Mouse (Mus musculus): ENCODE measurements around the gene Fbl.
"Not testable (repeated sequence)": the region's sequence is repeated elsewhere in the genome, so short reads cannot be mapped to it uniquely, and the experiment has no call there.

Gene Fbl

GRCm38 (mm10) chr7:28195414-28196098 lies 26.0 kb downstream of the Fbl start:
- no peak for DNase-seq (ENCODE audit: low spot score)

- no peak for DNase-seq (ENCODE audit: low spot score)
Measured at GRCm38 (mm10) chr7:28196528-28196927, 27.0 kb downstream of the Fbl start.

- DNase-seq (ENCODE audit: low spot score), result no peak
Measured at GRCm38 (mm10) chr7:28199054-28199453, 29.5 kb downstream of the Fbl start.

- DNase-seq (ENCODE audit: low spot score), result no peak
Measured at GRCm38 (mm10) chr7:28203207-28204108, 33.9 kb downstream of the Fbl start.

- no peak for DNase-seq (ENCODE audit: low spot score)
Measured at GRCm38 (mm10) chr7:28206044-28206600, 36.6 kb downstream of the Fbl start.

- no peak for DNase-seq (ENCODE audit: low spot score)
Measured at GRCm38 (mm10) chr7:28208396-28208987, 39.0 kb downstream of the Fbl start.

- DNase-seq (ENCODE audit: low spot score), result no peak
Measured at GRCm38 (mm10) chr7:28208988-28209508, 39.5 kb downstream of the Fbl start.

GRCm38 (mm10) chr7:28210731-28211130 lies 41.2 kb downstream of the Fbl start:
- DNase-seq (ENCODE audit: low spot score), result no peak

GRCm38 (mm10) chr7:28214142-28214541 lies 44.6 kb downstream of the Fbl start:
- DNase-seq (ENCODE audit: low spot score), result peak; percentile 28

GRCm38 (mm10) chr7:28215950-28216349 lies 46.4 kb downstream of the Fbl start:
- not testable (repeated sequence) for DNase-seq (ENCODE audit: low spot score)

GRCm38 (mm10) chr7:28217811-28218210 lies 48.3 kb downstream of the Fbl start:
- not testable (repeated sequence) for DNase-seq (ENCODE audit: low spot score)

GRCm38 (mm10) chr7:28218951-28219740 lies 49.6 kb downstream of the Fbl start:
- DNase-seq (ENCODE audit: low spot score), result not testable (repeated sequence)

- DNase-seq (ENCODE audit: low spot score), result not testable (repeated sequence)
Measured at GRCm38 (mm10) chr7:28226836-28227235, 57.3 kb downstream of the Fbl start.

- not testable (repeated sequence) for DNase-seq (ENCODE audit: low spot score)
Measured at GRCm38 (mm10) chr7:28227421-28227820, 57.9 kb downstream of the Fbl start.

All from c-Kit-positive CD71-positive TER-119-positive erythroid progenitor cells, embryonic 14.5 days (primary cell).